Mouse (Mus musculus) layer of hippocampus, adult 18-20 months (tissue): Measurements from ENCODE around the gene Adra1d. TPM values are rescaled to one million over a fixed set of nuclear protein-coding genes. Genes with fewer than 3 reads are reported as not detected.

Source experiments
- DNase-seq, 2 experiments: peaks; one replicate each; pipeline ENCODE4 v3.0.0; 2022; ENCODE audit warnings: low spot score in 2 of 2
- total RNA-seq, 2 experiments: library from RNA; stranded (reverse); gene quantifications; 2 replicates each; pipeline ENCODE4 v1.2.3; 2021

The Adra1d gene
- total RNA-seq, 2 experiments from 2014 or later = 89.7 to 102 TPM

DNA sequence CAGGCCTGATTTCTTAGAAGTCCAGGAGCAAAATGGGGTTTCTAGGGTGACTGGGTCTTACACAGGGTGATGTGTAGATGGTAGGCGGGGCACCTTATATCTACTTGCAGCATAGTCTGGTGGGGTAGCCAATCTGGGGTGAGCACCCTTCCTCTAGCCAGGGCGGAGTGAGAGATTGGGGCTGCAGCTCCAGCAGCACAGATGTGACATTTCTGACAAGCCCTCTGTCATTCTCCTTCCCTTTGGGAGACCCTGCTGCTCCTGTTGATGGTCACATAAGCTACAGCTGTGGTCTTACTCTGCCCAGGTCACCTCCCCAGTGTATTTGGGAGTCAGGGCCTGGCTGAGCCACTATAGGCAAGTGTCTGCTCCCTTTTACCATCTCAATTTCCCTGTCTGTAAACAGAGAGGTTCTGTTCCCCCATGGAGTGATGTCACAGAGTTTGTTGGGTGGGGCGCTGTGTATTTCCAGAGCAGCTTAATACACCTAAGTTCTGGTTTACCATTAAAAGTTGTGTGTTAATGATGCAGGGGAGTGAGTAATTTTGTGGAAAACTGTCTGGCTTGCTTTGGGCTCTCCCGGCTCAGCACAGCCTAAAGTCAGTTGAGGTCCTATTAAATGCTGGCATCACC is 64.7 kb downstream of the Adra1d start:
- DNase-seq = no peak

DNA sequence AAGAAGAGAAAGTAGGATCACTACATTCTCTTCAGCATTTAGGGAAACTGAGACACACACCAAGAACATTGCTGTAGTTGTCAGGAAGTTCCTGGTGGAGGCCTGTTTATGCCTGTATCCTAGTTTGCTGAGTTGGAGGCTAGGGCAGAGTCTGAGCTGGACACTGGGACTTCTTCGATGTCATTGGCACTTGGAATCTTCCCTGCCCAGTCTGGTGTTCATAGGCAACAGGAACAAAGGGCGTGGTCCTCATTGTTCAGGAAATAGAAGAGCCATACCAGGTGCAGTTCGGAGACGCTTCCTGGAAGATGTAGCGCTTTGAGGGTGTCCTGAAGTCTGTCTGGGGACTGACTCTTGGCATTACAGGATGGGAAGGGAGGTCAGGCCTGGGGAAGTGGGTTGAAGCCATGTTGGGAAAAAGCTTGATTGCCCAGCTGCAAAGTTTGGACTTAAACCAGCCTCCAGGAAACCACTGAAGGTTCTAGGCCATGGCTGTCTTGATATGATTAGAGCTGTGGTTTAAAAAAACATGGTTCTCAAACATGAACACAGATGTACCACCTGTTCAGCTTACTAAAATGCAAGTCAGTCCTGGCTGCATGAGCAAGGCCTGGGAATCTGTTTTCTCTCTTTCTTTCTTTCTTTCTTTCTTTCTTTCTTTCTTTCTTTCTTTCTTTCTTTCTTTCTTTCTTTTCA is 65.8 kb downstream of the Adra1d start:
- DNase-seq = no peak

Other genes with a start within 250 kb of the Adra1d start
- 10 to 100 TPM; 28.8 to 32.3 TPM for gene Rnf24, start 209.4 kb downstream of the Adra1d start, total RNA-seq
- gene Smox, start 70.8 kb downstream of the Adra1d start, total RNA-seq = 10 to 100 TPM; 77.1 to 86.9 TPM